Mouse (Mus musculus) bone marrow macrophage, adult 2 months (primary cell): ENCODE data around the gene Ap3m1.

Source experiments
- CTCF ChIP-seq: IDR thresholded peaks from 2 replicates; pipeline ENCODE4 v1.5.1; 2012; ENCODE audit warnings: low read depth, mild to moderate bottlenecking, low read length, moderate library complexity
- POLR2A ChIP-seq: IDR thresholded peaks from 2 replicates; pipeline ENCODE4 v1.6.1; 2012; ENCODE audit warnings: mild to moderate bottlenecking, low read depth, low read length, borderline replicate concordance

DNA sequence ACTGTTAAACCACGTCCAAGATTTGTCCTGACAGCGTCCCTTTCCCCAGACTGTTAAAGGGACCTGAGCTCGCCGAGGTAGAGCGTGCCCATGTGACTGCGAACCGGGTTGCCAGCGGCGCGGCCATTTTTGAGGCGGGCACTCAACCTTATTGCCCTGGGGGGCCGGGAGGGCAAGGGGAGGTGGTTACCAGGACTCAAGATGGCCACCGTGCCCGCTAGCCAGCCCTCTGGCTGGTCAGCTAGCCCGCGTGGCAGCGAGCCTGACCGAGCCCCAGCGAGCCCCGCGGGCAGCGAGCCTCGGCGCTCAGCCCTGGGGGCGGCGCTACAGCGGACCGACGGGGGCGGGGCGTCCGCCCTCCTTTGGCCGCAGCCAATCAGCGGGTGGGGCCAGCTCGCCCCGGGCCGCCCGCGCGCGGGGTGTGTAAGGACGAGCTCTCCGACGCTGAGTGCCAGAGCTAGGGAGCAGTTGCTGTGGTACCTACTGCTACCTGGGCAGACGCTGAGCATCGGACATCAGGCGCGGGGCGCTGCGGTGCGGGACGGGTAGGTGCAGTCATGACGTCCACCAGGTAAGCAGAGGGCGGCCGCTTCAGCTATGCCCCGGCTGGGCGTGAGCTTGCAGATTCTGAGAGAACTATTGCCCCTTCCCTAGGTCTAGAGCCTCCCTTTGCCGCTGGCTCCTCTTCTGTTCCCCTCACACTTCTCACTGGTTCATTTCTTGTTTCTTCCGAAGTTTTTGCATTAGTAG lies 23.6 kb upstream of the Ap3m1 start:
- no peak for TF ChIP-seq CTCF
- 0 out of 2 replicates have a peak, but pooled peaks have one; percentile 75 for TF ChIP-seq POLR2A
